Mouse (Mus musculus): ENCODE data around the gene Zbtb1.

Gene Zbtb1

GRCm38 (mm10) chr12:76369978-76370830 lies at the start of gene Zbtb1:
Gene Zbtb1 (plus strand): TSS chr12:76370266.
- peak; percentile 73 to 77 for DNase-seq (ENCODE audit: low read depth in 2 of 2, low spot score in 2 of 2)

GRCm38 (mm10) chr12:76324679-76325431 lies 45.2 kb upstream of the Zbtb1 start, which contains the start of gene Akap5:
Gene Akap5 (plus strand): TSS chr12:76324891.
- DNase-seq (ENCODE audit: low read depth in 2 of 2, low spot score in 2 of 2), result no peak

- no peak for DNase-seq (ENCODE audit: low read depth in 2 of 2, low spot score in 2 of 2)
Measured at GRCm38 (mm10) chr12:76326437-76327220, 43.4 kb upstream of the Zbtb1 start.

- no peak for DNase-seq (ENCODE audit: low read depth in 2 of 2, low spot score in 2 of 2)
Measured at GRCm38 (mm10) chr12:76328567-76329354, 41.3 kb upstream of the Zbtb1 start.

DNA sequence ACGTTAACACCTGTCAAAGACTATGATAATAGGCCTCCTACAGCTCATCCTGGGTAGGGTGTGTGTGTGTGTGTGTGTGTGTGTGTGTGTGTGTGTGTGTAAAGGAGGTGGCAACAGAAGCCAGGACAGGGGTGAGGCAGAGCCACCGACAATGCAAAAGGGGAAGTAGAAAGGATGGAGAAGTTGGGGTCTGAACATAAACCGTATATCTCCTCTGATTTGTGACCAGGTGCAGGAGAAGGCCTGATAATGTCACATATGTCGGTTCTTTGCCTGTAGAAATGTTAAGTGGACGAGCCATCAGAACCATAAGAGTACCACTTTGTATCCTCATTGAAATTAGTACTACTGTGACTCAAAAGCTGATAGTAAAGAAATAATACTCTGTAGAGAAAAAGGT lies 36.4 kb upstream of the Zbtb1 start:
- no peak for DNase-seq (ENCODE audit: low read depth in 2 of 2, low spot score in 2 of 2)

GRCm38 (mm10) chr12:76335641-76336040 lies 34.4 kb upstream of the Zbtb1 start:
- no peak for DNase-seq (ENCODE audit: low read depth in 2 of 2, low spot score in 2 of 2)

DNA sequence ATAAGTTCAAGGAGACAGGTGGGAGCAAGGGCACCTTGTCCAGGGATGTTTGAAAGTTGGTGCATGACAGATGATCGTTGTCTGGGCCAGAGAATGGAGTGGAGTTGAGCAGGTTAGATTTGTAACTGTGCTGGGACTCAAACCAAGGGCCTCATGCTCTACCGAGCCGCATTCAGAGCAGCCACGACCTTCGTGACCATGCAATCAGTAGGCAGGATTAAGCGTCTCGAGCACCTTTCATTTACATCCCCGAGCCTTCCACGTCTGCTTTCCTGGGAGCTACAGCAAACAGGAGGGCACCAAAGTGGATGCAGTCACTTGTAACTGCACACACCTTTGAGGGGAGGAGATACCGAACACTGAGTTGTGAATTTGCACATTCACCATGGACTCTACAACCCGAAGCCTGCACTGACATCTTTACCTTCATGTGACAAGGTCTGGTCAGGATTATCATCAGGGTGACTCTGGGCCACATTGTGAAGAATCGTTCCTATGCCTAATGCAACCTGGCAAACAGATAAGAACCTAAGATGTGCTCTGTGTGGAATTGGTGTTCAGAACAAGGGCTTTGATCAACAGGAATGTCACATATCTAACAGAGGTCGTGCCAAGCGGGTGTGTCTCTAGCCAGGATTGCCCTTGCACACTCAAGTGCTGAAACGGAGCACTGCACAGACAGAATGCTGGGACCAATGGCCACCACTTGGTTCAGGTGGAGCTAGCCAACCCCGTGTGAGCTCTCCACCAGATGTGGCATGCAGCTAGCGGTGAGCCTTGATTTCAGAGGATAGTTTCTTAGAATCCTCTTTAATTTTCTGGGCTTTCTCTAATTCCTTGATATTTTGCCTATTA lies 33.7 kb upstream of the Zbtb1 start:
- no peak for DNase-seq (ENCODE audit: low read depth in 2 of 2, low spot score in 2 of 2)

GRCm38 (mm10) chr12:76341080-76341479 lies 29.0 kb upstream of the Zbtb1 start:
- peak; percentile 47 to 62 for DNase-seq (ENCODE audit: low read depth in 2 of 2, low spot score in 2 of 2)

- DNase-seq (ENCODE audit: low read depth in 2 of 2, low spot score in 2 of 2), result peak in 1 of 2 experiments; percentile 47
Measured at GRCm38 (mm10) chr12:76345759-76346455, 24.2 kb upstream of the Zbtb1 start.

DNA sequence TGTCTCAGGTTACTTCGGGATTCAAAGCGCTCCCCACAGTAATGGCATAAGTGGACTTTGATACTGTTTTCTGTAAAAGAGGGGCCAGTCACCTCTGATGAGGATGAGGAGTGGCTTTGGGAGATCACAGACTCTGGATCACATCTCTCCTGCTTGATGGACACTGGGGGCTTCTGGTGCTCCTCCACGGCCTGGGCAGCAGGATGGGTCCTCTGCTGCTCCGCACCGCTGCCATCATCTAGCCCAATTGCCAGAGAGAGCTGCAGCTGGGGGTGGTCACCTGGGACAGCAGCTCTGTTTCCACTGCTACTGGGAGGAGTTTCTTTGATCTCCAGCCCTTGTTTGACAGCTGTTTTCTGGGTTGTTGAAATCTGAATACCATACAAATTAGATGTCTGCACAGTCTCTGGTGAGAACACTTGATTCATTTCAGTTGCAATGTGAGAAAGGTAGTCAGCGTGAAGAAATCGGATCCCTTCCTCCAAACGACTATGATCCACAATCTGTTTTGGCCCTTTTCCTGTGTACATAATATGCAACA lies 20.3 kb upstream of the Zbtb1 start:
- DNase-seq (ENCODE audit: low read depth in 2 of 2, low spot score in 2 of 2), result no peak

DNA sequence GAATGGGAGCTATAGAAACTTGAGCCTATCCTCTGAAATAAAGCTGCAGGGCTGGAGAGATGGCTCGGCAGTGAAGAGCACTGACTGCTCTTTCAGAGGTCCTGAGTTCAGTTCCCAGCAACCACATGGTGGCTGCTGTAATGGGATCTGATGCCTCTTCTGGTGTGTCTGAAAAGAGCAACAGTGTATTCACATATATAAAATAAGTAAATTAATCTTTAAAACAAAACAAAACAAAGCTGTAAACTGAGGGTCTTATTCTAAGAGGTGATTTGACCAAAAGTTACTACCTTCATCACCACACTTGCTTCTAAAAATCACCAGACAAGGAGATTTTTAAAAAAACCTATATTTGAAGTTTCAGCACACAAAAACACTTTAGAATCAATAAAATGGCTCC lies 9.2 kb upstream of the Zbtb1 start:
- no peak for DNase-seq (ENCODE audit: low read depth in 2 of 2, low spot score in 2 of 2)

DNA sequence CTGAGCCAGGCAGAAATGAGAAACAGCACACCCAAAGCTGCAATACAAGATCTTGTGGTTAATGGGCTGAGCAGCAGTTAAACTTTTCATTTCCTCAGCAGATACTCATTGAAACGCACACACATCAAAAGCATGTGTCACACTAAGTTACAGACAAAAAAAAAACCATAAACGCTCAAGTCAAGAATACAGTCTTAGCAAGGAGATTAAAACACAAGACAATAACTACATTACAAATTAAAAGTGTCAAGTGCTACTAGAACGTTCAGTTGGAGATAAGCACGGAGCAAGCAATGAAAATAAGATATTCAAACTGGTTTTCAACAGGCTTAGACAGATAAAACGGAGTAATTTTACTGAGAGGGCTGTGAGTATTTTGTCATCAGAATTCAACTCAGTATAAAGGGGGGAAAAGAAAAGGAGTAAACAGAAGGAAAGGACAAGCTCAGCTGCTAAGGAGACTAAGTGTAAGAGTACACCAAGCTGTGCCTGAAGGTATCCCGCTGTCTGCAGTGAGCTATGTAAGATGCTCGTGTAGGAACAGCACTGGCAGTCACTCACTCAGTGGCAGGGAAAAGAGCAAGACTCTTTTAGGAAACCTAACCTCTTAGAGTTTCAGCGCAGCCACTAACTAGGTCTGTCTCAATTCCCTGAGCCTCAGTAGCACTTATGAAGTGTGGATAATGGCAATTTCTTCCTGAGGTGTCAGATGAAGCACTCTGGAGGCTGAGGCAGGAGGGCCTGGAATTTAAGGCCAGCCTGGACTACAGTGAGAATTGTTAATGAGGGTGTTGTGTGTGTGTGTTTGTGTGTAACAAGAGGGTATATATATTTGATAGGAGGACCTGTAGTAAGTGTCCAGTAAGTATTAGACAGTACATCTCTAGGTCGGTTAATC lies 8.4 kb upstream of the Zbtb1 start:
- no peak for DNase-seq (ENCODE audit: low read depth in 2 of 2, low spot score in 2 of 2)

DNA sequence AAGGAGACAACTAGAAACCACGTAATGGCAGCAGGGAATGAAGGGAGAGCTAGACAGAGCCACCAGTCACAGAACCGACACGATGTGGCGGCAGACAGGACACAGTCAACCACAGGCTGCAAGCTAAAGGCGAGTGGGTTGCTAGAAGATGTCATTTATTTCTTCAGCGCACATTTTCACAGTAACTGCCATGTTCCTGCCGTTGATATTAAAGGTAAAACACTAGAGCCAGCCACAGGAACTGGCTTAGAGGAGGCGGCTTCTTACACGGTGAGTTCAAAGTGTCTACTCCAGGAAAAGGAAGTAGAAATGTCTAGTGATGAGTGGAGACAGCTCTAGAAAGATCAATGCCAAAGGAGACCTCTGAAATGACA lies 7.8 kb upstream of the Zbtb1 start:
- DNase-seq (ENCODE audit: low read depth in 2 of 2, low spot score in 2 of 2), result peak in 1 of 2 experiments; percentile 54

DNA sequence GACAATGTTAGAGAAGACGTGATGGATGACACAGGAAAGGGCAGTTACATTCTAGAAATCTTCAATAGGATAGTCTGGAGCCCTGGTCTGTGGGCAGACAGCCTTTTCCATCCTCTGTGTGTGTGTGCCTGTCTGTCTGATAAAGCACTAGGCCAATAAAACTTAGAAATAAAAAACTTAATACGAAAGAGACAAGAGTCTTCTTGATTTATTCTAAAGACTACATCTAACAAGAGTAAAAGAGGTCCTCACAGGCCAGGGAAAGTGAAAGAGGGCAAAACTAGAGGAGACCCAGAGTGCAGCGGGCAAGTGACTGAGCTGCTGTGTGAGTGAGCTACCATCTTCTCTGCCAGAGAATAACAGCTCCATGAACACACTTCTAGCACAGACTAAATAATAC lies 3.8 kb upstream of the Zbtb1 start:
- no peak for DNase-seq (ENCODE audit: low read depth in 2 of 2, low spot score in 2 of 2)

DNA sequence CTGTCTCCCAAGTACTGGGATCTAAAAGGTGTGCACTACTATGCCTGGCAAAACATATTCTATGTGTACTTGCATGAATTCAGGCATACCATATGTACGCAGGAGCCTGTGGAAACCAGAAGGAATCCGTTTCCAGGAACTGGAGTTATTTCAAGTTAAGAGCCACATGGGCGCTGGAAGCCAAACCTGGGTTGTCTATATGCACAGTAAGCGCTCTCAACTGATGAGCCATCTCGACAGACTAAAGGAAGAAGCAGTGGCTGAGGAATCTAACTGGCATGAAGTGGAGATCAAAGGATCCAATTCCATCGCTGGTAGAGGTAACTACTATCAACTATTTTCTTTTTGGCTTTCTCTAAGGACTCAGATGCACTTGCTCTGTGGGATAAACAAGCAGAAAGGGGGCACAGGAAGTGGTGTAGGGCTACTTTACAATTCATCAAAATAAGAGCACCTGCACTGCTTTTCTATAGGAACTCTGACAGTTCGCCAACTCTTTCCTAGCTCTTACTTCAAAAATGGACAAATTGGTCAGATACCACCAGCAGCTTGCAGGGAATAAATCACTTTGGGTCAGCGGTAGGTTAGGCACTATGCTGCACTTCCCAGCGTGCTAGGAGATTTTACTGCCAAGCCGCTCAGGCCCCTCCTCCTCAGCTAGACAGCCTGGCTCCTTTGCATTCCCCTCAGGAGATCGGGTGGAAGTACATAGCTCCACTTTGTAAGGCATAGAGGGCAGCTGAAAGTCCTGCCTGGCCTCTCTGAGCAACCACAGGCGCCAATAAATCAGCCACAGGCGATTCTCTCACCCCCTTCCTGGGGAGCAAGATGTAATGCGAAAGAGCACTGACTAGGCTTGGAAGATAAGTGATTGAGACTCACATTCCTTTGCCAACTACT lies 2.7 kb upstream of the Zbtb1 start:
- peak in 1 of 2 experiments; percentile 43 for DNase-seq (ENCODE audit: low read depth in 2 of 2, low spot score in 2 of 2)

- DNase-seq (ENCODE audit: low read depth in 2 of 2, low spot score in 2 of 2), result no peak
Measured at GRCm38 (mm10) chr12:76368201-76368789, 1.8 kb upstream of the Zbtb1 start.
